Mouse (Mus musculus): ENCODE data around the gene Gucy2g. TPM values are rescaled to one million over a fixed set of nuclear protein-coding genes. Genes with fewer than 3 reads are reported as not detected.

Gene Gucy2g
- total RNA-seq, 1 experiment: 0.09 TPM

DNA sequence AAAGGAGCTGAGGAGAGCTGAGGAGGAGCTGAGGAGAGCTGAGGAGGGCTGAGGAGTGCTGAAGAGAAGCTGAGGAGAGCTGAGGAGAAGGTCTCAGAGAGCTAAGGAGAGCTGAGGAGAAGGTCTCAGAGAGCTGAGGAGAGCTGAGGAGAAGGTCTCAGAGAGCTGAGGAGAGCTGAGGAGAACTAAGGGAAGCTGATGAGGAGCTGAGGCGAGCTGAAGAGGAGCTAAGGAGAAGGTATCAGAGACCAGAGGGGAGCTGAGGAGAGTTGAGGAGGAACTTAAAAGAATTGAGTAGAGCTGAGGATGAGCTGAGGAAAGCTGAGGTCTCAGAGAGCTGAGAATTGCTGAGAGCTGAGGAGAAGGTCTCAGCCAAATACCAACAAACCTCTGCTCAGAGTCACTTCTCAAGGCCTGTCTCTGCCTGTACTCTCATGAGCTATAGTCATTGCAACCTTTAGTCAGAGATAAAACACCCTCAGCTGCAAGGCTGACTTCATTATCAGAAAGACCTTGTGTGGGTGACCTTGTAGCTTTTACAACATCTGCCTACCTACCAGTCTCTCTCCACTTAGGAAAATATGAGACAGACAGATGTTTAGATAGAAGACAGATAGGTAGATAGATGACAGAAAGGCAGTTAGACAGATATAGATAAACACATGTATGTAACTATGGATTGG, 75.7 kb downstream of the Gucy2g start:
- Histone ChIP-seq H3K4me1 (ENCODE audit: control insufficient read depth in 2 of 2, insufficient read depth in 2 of 2, low read length in 2 of 2, poor library complexity in 1 of 2) (no peaks in the 10 kb centered on the region), H3K36me3 (ENCODE audit: control insufficient read depth, insufficient read depth, low read length, poor library complexity, severe bottlenecking) (no peaks in the 10 kb centered on the region), H3K9ac (ENCODE audit: insufficient read depth, low read depth, low read length, poor library complexity, severe bottlenecking) (no peak overlapping the region), H3K9me3 (ENCODE audit: control insufficient read depth, insufficient read depth, low read depth, low read length) (no peaks in the 10 kb centered on the region), H3K4me3 (ENCODE audit: insufficient read depth in 1 of 2, low read depth in 1 of 2, low read length in 2 of 2, poor library complexity in 1 of 2, severe bottlenecking in 1 of 2) (no peak overlapping the region), H3K27ac (ENCODE audit: insufficient read depth, low read depth, low read length, poor library complexity, severe bottlenecking) (no peak overlapping the region)
- in situ Hi-C loops (cut with MboI; ENCODE audit: low sequenced_read_pairs in 2 of 2, unreplicated experiment in 2 of 2): no loop called here
- no peak for TF ChIP-seq MAFK (IDR thresholded peaks at IDR 0.05; ENCODE audit: insufficient read depth, low read depth, low read length)
- no peak for TF ChIP-seq ZC3H11A (IDR thresholded peaks at IDR 0.05; ENCODE audit: borderline replicate concordance, low read depth, low read length)
- no peak for TF ChIP-seq HCFC1 (IDR thresholded peaks at IDR 0.05; ENCODE audit: borderline replicate concordance, insufficient read depth, low read length)
- no peak for TF ChIP-seq CHD2 (IDR thresholded peaks at IDR 0.05; ENCODE audit: low read depth, low read length)
- no peak for TF ChIP-seq ZNF384 (IDR thresholded peaks at IDR 0.05; ENCODE audit: low read depth, low read length)
- DNase-seq (ENCODE audit: low read depth, low spot score): no peak

DNA sequence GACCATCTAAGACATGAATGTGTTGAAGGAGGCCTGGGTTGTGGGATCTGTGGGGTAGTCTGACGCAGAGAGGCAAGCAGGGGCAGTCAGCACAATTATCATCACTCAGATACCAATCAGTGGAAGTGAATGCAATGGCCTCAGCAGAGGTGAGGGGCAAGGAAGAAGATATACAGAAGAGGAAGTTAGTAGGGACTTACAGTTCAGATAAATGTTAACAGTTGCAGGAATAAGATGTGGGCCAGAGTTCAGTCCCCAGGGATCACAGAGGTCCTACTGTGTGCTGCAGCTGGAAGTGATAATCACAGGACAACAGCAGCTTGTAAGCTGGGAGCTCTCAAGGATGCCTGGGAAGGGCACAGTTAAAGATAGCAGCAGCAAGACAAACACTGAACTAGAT, 76.9 kb downstream of the Gucy2g start:
- Histone ChIP-seq H3K4me1 (ENCODE audit: control insufficient read depth in 2 of 2, insufficient read depth in 2 of 2, low read length in 2 of 2, poor library complexity in 1 of 2) (no peaks in the 10 kb centered on the region), H3K9ac (ENCODE audit: insufficient read depth, low read depth, low read length, poor library complexity, severe bottlenecking) (no peak overlapping the region), H3K27ac (ENCODE audit: insufficient read depth, low read depth, low read length, poor library complexity, severe bottlenecking) (no peak overlapping the region), H3K4me3 (ENCODE audit: insufficient read depth in 1 of 2, low read depth in 1 of 2, low read length in 2 of 2, poor library complexity in 1 of 2, severe bottlenecking in 1 of 2) (no peak overlapping the region), H3K36me3 (ENCODE audit: control insufficient read depth, insufficient read depth, low read length, poor library complexity, severe bottlenecking) (no peaks in the 10 kb centered on the region), H3K9me3 (ENCODE audit: control insufficient read depth, insufficient read depth, low read depth, low read length) (no peaks in the 10 kb centered on the region)
- no peak for TF ChIP-seq ZC3H11A (IDR thresholded peaks at IDR 0.05; ENCODE audit: borderline replicate concordance, low read depth, low read length)
- no peak for TF ChIP-seq CHD2 (IDR thresholded peaks at IDR 0.05; ENCODE audit: low read depth, low read length)
- no peak for TF ChIP-seq ZNF384 (IDR thresholded peaks at IDR 0.05; ENCODE audit: low read depth, low read length)
- TF ChIP-seq HCFC1 (IDR thresholded peaks at IDR 0.05; ENCODE audit: borderline replicate concordance, insufficient read depth, low read length): no peak
- TF ChIP-seq MAFK (IDR thresholded peaks at IDR 0.05; ENCODE audit: insufficient read depth, low read depth, low read length): no peak
- no peak for DNase-seq (ENCODE audit: low read depth, low spot score)
- in situ Hi-C loops (cut with MboI; ENCODE audit: low sequenced_read_pairs in 2 of 2, unreplicated experiment in 2 of 2): no loop called here

DNA sequence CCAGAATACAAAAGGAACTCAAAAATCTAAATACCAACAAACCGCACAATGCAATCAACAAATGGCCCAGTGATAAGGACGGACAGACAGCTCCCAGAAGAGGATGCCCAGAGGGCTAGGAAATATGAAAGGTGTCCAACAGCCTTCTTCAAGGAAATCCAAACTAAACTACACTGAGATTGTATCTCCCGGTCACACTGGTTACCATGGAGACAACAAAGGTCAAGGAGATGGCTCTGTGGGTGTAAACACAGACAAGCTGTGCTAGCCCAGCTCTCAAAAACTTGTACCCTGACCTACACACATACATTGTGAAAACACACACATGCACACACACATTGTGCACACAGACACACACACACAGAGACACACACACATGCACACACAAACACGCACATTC, 78.8 kb downstream of the Gucy2g start:
- in situ Hi-C loops (cut with MboI; ENCODE audit: low sequenced_read_pairs in 2 of 2, unreplicated experiment in 2 of 2): no loop called here
- TF ChIP-seq ZNF384 (IDR thresholded peaks at IDR 0.05; ENCODE audit: low read depth, low read length): no peak
- no peak for TF ChIP-seq ZC3H11A (IDR thresholded peaks at IDR 0.05; ENCODE audit: borderline replicate concordance, low read depth, low read length)
- no peak for TF ChIP-seq MAFK (IDR thresholded peaks at IDR 0.05; ENCODE audit: insufficient read depth, low read depth, low read length)
- TF ChIP-seq CHD2 (IDR thresholded peaks at IDR 0.05; ENCODE audit: low read depth, low read length): no peak
- TF ChIP-seq HCFC1 (IDR thresholded peaks at IDR 0.05; ENCODE audit: borderline replicate concordance, insufficient read depth, low read length): no peak
- H3K9me3 ChIP-seq (ENCODE audit: control insufficient read depth, insufficient read depth, low read depth, low read length): no peaks in the 10 kb centered on the region
- H3K4me3 ChIP-seq (ENCODE audit: insufficient read depth in 1 of 2, low read depth in 1 of 2, low read length in 2 of 2, poor library complexity in 1 of 2, severe bottlenecking in 1 of 2): no peak overlapping the region
- H3K36me3 ChIP-seq (ENCODE audit: control insufficient read depth, insufficient read depth, low read length, poor library complexity, severe bottlenecking): no peaks in the 10 kb centered on the region
- H3K4me1 ChIP-seq (ENCODE audit: control insufficient read depth in 2 of 2, insufficient read depth in 2 of 2, low read length in 2 of 2, poor library complexity in 1 of 2): no peaks in the 10 kb centered on the region
- DNase-seq (ENCODE audit: low read depth, low spot score): no peak
- H3K9ac ChIP-seq (ENCODE audit: insufficient read depth, low read depth, low read length, poor library complexity, severe bottlenecking): no peak overlapping the region
- H3K27ac ChIP-seq (ENCODE audit: insufficient read depth, low read depth, low read length, poor library complexity, severe bottlenecking): no peak overlapping the region

DNA sequence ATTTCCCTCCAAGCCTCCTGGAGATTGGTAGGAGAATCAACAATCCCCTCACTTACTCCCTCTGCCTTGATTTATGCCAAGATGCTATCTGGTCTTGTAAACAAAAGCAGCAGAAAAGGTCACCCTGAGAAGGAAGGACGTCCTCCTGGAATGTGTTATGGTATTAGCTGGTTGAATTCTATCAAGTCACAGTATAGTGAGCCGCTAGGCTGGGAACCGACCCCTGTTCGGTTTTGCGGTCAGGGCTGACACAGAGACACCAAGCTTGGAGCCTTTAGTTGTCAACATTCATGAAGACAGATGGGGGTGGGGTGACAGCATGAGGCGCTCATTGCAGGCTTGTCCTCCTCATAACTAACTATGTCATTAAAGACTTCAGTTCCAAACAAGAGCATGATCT, 81.2 kb downstream of the Gucy2g start:
- TF ChIP-seq ZNF384 (IDR thresholded peaks at IDR 0.05; ENCODE audit: low read depth, low read length) (no peak), ZC3H11A (IDR thresholded peaks at IDR 0.05; ENCODE audit: borderline replicate concordance, low read depth, low read length) (no peak), CHD2 (IDR thresholded peaks at IDR 0.05; ENCODE audit: low read depth, low read length) (no peak), MAFK (IDR thresholded peaks at IDR 0.05; ENCODE audit: insufficient read depth, low read depth, low read length) (no peak), HCFC1 (IDR thresholded peaks at IDR 0.05; ENCODE audit: borderline replicate concordance, insufficient read depth, low read length) (no peak)
- Histone ChIP-seq H3K4me1 (ENCODE audit: control insufficient read depth in 2 of 2, insufficient read depth in 2 of 2, low read length in 2 of 2, poor library complexity in 1 of 2) (no peaks in the 10 kb centered on the region), H3K36me3 (ENCODE audit: control insufficient read depth, insufficient read depth, low read length, poor library complexity, severe bottlenecking) (no peaks in the 10 kb centered on the region), H3K4me3 (ENCODE audit: insufficient read depth in 1 of 2, low read depth in 1 of 2, low read length in 2 of 2, poor library complexity in 1 of 2, severe bottlenecking in 1 of 2) (no peak overlapping the region), H3K9me3 (ENCODE audit: control insufficient read depth, insufficient read depth, low read depth, low read length) (no peaks in the 10 kb centered on the region), H3K9ac (ENCODE audit: insufficient read depth, low read depth, low read length, poor library complexity, severe bottlenecking) (no peak overlapping the region), H3K27ac (ENCODE audit: insufficient read depth, low read depth, low read length, poor library complexity, severe bottlenecking) (no peak overlapping the region)
- DNase-seq (ENCODE audit: low read depth, low spot score): no peak
- in situ Hi-C loops (cut with MboI; ENCODE audit: low sequenced_read_pairs in 2 of 2, unreplicated experiment in 2 of 2): no loop called here
